In genomic region chr9:96631389-96632072, GRCm38 (mm10) we compare ENCODE assay signal across 7 mouse cellular contexts. TPM values are rescaled to one million over a fixed set of nuclear protein-coding genes. Genes with fewer than 3 reads are reported as not detected.
A peak's percentile ranks its signal among the peaks of the same experiment; 100 is the strongest.
DNase-seq lines count a peak whose midpoint lies in the region; ATAC-seq lines count a peak whose summit lies in the region.

Gene Rasa2 (minus strand): TSS chr9:96631617.

- H3K27ac ChIP-seq in embryonic facial prominence, embryonic 12.5 days = peak within 1 kb of the TSS; percentile 96
- peak within 1 kb of the TSS; percentile 97 for H3K27ac ChIP-seq in limb, embryonic 13.5 days
- peak within 1 kb of the TSS; percentile 94 for H3K27ac ChIP-seq in midbrain, embryonic 16.5 days (ENCODE audit: low read length)

- no peaks in the 10 kb centered on the region for H3K9me3 ChIP-seq in embryonic facial prominence, embryonic 12.5 days
- no peaks in the 10 kb centered on the region for H3K9me3 ChIP-seq in limb, embryonic 13.5 days
- no peaks in the 10 kb centered on the region for H3K9me3 ChIP-seq in midbrain, embryonic 16.5 days (replicated peaks; ENCODE audit: control insufficient read depth, low read length, poor library complexity, severe bottlenecking)

- H3K36me3 ChIP-seq in embryonic facial prominence, embryonic 12.5 days = no peaks in the 10 kb centered on the region
- H3K36me3 ChIP-seq in limb, embryonic 13.5 days = no peaks in the 10 kb centered on the region
- no peaks in the 10 kb centered on the region for H3K36me3 ChIP-seq in midbrain, embryonic 16.5 days (ENCODE audit: control insufficient read depth, insufficient read depth, low read length)

- H3K4me2 ChIP-seq in embryonic facial prominence, embryonic 12.5 days (replicated peaks) = peak within 1 kb of the TSS; percentile 60
- H3K4me2 ChIP-seq in limb, embryonic 13.5 days (replicated peaks) = peak within 1 kb of the TSS; percentile 83
- peak within 1 kb of the TSS; percentile 79 for H3K4me2 ChIP-seq in midbrain, embryonic 16.5 days (ENCODE audit: low read length)

- WGBS in embryonic facial prominence, embryonic 12.5 days = 3% methylated on average over 42 of the region's 52 CpGs
- 3% methylated on average over 44 of the region's 52 CpGs for WGBS in limb, embryonic 13.5 days
- WGBS in midbrain, embryonic 16.5 days = 3% methylated on average over 43 of the region's 52 CpGs

- peaks cover 11% of the 10 kb centered on the region; the same call in 1 of the 2 replicates for H3K4me1 ChIP-seq in embryonic facial prominence, embryonic 12.5 days
- H3K4me1 ChIP-seq in limb, embryonic 13.5 days = peaks cover 22% of the 10 kb centered on the region
- peaks cover 8% of the 10 kb centered on the region for H3K4me1 ChIP-seq in midbrain, embryonic 16.5 days (ENCODE audit: control insufficient read depth, insufficient read depth, low read length)

- peak within 1 kb of the TSS; percentile 65 for H3K4me3 ChIP-seq in embryonic facial prominence, embryonic 12.5 days
- peak within 1 kb of the TSS; percentile 86 for H3K4me3 ChIP-seq in limb, embryonic 13.5 days
- peak within 1 kb of the TSS; percentile 68 for H3K4me3 ChIP-seq in midbrain, embryonic 16.5 days (ENCODE audit: low read depth, low read length)

- ATAC-seq in embryonic facial prominence, embryonic 12.5 days (ENCODE audit: insufficient number of reproducible peaks, insufficient read depth, low FRiP score, low TSS enrichment) = peak; percentile 99
- ATAC-seq in limb, embryonic 13.5 days (ENCODE audit: low FRiP score, low read depth) = peak; percentile 97
- peak; percentile 98 for ATAC-seq in midbrain, embryonic 16.5 days

- H3K9ac ChIP-seq in embryonic facial prominence, embryonic 12.5 days = peak within 1 kb of the TSS; percentile 89
- peak within 1 kb of the TSS; percentile 95 for H3K9ac ChIP-seq in limb, embryonic 13.5 days
- H3K9ac ChIP-seq in midbrain, embryonic 16.5 days (ENCODE audit: low read depth, low read length) = peak within 1 kb of the TSS; percentile 97

- peak; percentile 95 for DNase-seq in adrenal gland, postnatal 25 days
- peak; percentile 94 to 95 for DNase-seq in heart, adult 18-20 months
- peak; percentile 92 to 93 for DNase-seq in kidney, adult 8-10 months
- peak; percentile 85 to 93 for DNase-seq in spleen, postnatal 10 days (ENCODE audit: low spot score in 2 of 2)

- 0 out of 2 replicates have a peak, but pooled peaks cover 3% of the 10 kb centered on the region for H3K27me3 ChIP-seq in embryonic facial prominence, embryonic 12.5 days
- H3K27me3 ChIP-seq in limb, embryonic 13.5 days = no peaks in the 10 kb centered on the region
- H3K27me3 ChIP-seq in midbrain, embryonic 16.5 days (ENCODE audit: control insufficient read depth, insufficient read depth, low read depth, low read length) = no peaks in the 10 kb centered on the region

RNA-seq across cellular contexts. Expression of gene Rasa2, which starts in this region (rescaled TPM):
- total RNA-seq in adrenal gland, postnatal 25 days (2021) = 9.3 and 15.5 TPM in 2 replicates
- polyA plus RNA-seq in embryonic facial prominence, embryonic 12.5 days (2016; fragmentation: Nextera tagmentation; extraction: Ambion mirVana) = 22.0 and 23.9 TPM in 2 replicates
- 1 to 10 TPM; 3.9 to 5.9 TPM for total RNA-seq in heart, adult 18-20 months (2021)
- 22.7 and 25.1 TPM in 2 replicates for polyA plus RNA-seq in limb, embryonic 13.5 days (2015; fragmentation: Nextera tagmentation; extraction: Ambion mirVana)
- 18.2 and 19.2 TPM in 2 replicates for polyA plus RNA-seq in midbrain, embryonic 16.5 days (2015; fragmentation: Nextera tagmentation; extraction: Ambion mirVana)

Comparison
In these comparisons a context has a peak if more than half of its experiments do, and no peak if none do; other contexts are left out.
1. Peak in every context shown above with its lines: DNase-seq, ATAC-seq, H3K4me3 ChIP-seq and H3K27ac ChIP-seq.